Mouse (Mus musculus) kidney, adult 18-20 months (tissue): ENCODE measurements around the gene Olfr987.
"Not testable (repeated sequence)": the region's sequence is repeated elsewhere in the genome, so short reads cannot be mapped to it uniquely, and the experiment has no call there.

Source experiments
- DNase-seq: peaks from one replicate; pipeline ENCODE4 v3.0.0; 2021

The Olfr987 gene

GRCm38 (mm10) chr2:85339215-85339614 is at the start of gene Olfr987:
Olfr987 (minus strand) TSS chr2:85339315.
- DNase-seq, result not testable (repeated sequence)

- DNase-seq, result not testable (repeated sequence)
Observed at GRCm38 (mm10) chr2:85363127-85363526, 24.0 kb upstream of the Olfr987 start, which contains the start of gene Olfr988. Olfr988 (minus strand) TSS chr2:85363227.

GRCm38 (mm10) chr2:85339972-85340371 is 857 bp upstream of the Olfr987 start:
- DNase-seq, result no peak

- no peak for DNase-seq
Observed at GRCm38 (mm10) chr2:85319106-85319505, 20.0 kb downstream of the Olfr987 start.

- no peak for DNase-seq
Observed at GRCm38 (mm10) chr2:85285406-85285805, 53.7 kb downstream of the Olfr987 start.

- DNase-seq, result no peak
Observed at GRCm38 (mm10) chr2:85284626-85285025, 54.5 kb downstream of the Olfr987 start.

GRCm38 (mm10) chr2:85283631-85284466 is 55.3 kb downstream of the Olfr987 start:
- DNase-seq, result no peak

- no peak for DNase-seq
Observed at GRCm38 (mm10) chr2:85281023-85281422, 58.1 kb downstream of the Olfr987 start.
